Mouse (Mus musculus): ENCODE data around the gene Sohlh2.
"Not testable (repeated sequence)": the region's sequence is repeated elsewhere in the genome, so short reads cannot be mapped to it uniquely, and the experiment has no call there.

Sohlh2 gene

DNA sequence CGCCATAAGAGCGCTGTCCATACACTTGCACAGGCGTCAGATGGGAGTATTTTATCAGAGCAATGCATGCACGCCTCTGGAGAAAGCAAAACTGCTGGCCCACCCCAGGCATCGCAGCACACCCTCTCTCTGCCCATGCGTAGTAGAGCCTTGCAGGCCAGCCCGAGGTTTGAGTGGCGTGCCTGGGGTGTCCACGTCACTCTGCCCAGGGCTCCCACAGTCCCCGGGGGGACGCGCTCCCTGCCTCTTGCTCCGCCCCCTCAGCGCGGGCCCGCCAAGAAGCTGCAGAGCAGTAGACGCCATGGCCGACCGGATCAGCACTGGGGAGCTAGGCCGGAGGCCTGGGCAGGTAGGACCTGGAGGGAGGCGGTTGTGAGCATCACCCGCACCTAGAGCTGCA, at the start of gene Sohlh2:
TSS of gene Sohlh2 (plus strand) at position 263 of the 400 bp plus-strand sequence.
- no peak for DNase-seq (ENCODE audit: low spot score in 2 of 2)

- DNase-seq (ENCODE audit: low spot score in 2 of 2), result no peak
Measured at GRCm38 (mm10) chr3:55137039-55137438, 44.8 kb upstream of the Sohlh2 start, which contains the start of gene Ccdc169. Ccdc169 (plus strand) TSS chr3:55137339.

- DNase-seq (ENCODE audit: low spot score in 2 of 2), result no peak
Measured at GRCm38 (mm10) chr3:55139837-55140236, 42.0 kb upstream of the Sohlh2 start.

GRCm38 (mm10) chr3:55141401-55141800, 40.4 kb upstream of the Sohlh2 start:
- DNase-seq (ENCODE audit: low spot score in 2 of 2), result no peak

DNA sequence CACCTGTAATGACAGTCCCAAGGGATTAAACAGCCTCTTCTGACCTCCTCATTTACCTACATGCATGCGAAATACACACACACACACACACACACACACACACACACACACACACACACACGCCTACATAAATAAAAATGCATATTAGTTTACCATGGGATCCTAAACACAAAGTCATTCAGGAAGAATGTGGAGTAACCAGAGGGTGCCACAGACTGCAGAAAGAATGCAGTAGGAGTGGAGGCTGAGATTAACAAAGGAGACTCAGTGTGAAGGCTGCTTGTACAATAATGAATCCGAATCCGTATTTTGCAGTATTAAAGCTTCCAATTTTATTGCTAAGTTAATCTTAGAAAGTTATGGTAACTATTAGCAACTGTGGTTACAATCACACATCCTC, 36.9 kb upstream of the Sohlh2 start:
- DNase-seq (ENCODE audit: low spot score in 2 of 2), result no peak

DNA sequence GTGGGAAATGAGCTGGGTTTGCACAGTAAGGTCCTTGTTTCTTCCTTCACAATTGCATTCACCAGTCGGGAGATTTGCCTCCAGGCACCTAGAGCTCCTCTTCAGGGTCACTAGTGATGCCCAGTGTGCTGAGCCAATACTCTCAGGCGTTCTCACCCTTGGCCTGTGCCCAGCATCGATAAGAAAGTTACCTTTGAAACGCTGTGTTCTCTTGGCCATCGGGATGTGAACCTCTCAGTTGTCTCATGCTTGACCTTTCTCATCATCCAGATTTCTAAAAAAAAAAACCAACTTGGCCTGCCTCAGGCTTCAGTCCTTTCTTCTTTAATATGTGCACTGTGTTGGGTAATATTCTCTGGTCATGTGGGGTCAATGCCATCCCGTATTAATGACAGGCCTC, 35.4 kb upstream of the Sohlh2 start:
- no peak for DNase-seq (ENCODE audit: low spot score in 2 of 2)

- DNase-seq (ENCODE audit: low spot score in 2 of 2), result no peak
Measured at GRCm38 (mm10) chr3:55147156-55147555, 34.7 kb upstream of the Sohlh2 start.

DNA sequence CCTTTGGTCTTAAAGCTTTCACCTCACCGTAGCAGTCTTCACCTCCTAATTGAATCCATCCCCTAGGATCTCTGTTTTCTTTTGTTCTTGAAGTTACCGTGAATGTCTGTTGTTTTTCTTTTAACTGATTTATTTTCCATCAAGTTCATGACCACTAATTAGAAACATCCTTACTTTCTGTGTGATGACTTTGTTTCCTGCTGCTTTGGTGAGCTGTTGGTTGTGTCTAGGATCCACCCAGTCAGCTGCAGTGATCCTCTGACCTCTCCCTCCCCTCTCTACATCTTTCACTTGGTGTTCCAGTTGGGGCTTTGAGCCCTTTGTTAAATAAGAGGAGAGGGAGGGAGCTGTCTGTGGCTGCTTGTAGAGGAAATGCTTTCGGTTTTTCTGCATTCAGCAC, 33.7 kb upstream of the Sohlh2 start:
- DNase-seq (ENCODE audit: low spot score in 2 of 2), result no peak

DNA sequence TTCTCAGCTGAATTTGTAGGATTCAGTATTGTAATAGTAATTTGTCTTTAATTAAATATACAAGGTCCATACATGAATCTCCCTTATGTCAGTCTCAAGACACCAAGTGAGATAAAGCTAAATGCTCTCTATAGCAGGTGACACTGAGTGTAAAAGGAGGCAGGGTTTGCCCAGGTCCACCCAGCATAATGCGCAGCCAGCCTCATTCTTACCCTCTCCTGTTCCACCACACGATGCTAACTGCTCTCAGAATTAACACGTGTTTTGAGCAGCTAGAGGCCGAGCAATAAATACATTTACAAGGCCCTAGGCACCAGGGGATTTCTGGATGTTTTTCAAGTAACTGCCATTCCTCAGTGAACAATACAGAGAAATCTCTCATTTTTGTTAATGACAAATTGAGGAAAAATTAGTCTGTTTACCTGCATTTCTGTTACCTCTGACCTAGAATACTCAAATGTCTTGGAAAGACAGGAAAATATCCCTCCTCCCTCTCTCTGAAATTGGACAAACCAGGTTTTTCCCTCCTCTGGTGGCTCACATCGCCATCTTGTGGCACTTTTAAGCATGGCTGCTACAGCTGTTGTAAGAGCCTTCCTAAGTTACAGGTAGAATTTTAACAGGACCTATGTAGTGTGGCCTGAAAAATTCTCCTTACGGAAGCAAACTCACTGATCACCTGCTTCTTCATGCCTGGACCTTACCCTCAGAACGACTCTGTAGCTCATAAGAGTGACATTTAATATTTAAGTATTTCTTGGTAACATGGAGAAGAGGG, 30.0 kb upstream of the Sohlh2 start:
- DNase-seq (ENCODE audit: low spot score in 2 of 2), result no peak

GRCm38 (mm10) chr3:55152673-55153334, 29.0 kb upstream of the Sohlh2 start:
- DNase-seq (ENCODE audit: low spot score in 2 of 2), result no peak

DNA sequence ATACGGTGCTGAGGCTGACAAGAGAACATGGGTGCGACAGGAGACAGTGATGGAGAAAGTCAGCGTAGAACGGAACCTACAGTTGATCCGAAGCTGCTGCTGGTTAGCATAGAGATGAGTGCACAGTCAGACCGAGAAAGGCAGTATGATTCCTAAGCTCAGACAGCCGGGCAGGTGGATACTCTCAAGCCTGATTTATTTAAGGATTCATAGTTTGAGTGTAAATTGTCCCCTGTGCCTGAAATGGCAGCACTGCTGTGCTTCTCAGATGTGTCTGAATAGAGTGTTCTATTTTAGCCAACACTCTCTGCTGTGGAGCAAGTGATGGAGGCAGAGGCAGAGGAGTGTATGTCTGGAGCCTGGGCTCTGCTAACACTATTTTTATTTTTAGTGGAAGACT, 27.7 kb upstream of the Sohlh2 start:
- DNase-seq (ENCODE audit: low spot score in 2 of 2), result no peak

GRCm38 (mm10) chr3:55157413-55157812, 24.4 kb upstream of the Sohlh2 start:
- DNase-seq (ENCODE audit: low spot score in 2 of 2), result no peak

- no peak for DNase-seq (ENCODE audit: low spot score in 2 of 2)
Measured at GRCm38 (mm10) chr3:55161144-55161543, 20.7 kb upstream of the Sohlh2 start.

GRCm38 (mm10) chr3:55163510-55163909, 18.3 kb upstream of the Sohlh2 start:
- no peak for DNase-seq (ENCODE audit: low spot score in 2 of 2)

DNA sequence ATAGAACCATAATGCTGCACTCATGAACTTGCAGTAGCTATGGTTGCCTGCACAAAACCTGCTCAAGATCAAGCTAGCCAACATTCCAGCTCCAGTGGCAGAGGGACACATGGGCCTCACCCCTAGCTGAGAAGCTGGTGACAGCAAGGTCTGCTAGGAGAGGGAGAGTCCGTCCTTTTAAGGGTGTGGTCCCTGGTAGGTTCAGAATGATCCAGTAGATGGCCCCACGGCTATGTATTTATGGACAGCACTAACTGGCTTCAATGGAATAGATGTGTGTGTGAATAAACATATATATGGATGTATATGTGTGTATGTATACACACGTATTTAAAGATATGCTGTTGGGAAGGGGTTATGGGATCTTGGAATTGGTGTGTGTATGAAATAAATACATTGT, 9.3 kb upstream of the Sohlh2 start:
- DNase-seq (ENCODE audit: low spot score in 2 of 2), result no peak

DNA sequence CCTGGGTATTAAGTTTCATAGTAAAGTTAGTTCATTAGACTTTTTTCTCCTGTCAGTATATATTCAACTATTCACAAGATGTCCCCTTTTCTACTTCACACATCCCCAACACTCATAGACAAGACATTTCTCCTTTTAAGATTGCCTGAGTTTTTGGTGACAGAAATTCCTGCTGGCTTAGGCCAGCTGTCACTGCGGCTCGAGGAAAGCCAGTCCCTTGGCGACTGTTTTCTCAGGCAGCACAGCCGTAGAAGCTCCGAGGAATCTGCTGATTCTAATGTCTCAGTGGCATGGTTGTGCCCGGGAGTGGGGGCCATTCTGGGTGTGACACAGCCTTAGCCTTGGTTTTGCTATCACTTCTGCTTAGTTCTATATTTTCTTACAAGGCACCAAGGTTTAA, 4.6 kb upstream of the Sohlh2 start:
- DNase-seq (ENCODE audit: low spot score in 2 of 2), result no peak

- no peak for DNase-seq (ENCODE audit: low spot score in 2 of 2)
Measured at GRCm38 (mm10) chr3:55191668-55192067, 9.8 kb downstream of the Sohlh2 start.

GRCm38 (mm10) chr3:55193351-55193750, 11.5 kb downstream of the Sohlh2 start:
- DNase-seq (ENCODE audit: low spot score in 2 of 2), result no peak

GRCm38 (mm10) chr3:55194792-55195191, 13.0 kb downstream of the Sohlh2 start:
- no peak for DNase-seq (ENCODE audit: low spot score in 2 of 2)

- DNase-seq (ENCODE audit: low spot score in 2 of 2), result no peak
Measured at GRCm38 (mm10) chr3:55195581-55196327, 13.9 kb downstream of the Sohlh2 start.

- DNase-seq (ENCODE audit: low spot score in 2 of 2), result no peak
Measured at GRCm38 (mm10) chr3:55196328-55196710, 14.5 kb downstream of the Sohlh2 start.

DNA sequence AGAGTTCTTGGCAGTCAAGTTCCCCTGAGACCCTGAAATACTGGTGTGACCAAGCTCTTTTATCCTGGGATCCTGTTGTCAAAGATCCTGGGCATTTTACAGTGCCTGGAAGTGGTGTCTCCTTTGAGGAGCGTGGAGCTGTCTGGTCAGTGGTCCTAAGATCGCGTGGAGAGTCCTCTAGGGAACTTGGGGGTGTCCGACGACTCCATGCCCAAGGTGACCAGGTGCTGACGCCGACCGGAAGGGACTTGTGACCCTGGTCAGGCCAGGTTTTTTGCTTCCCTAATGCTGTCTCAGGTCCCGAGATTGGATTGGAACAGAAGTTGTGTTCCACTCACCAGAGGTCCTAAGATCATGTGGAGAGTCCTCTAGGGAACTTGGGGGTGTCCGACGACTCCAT, 21.8 kb downstream of the Sohlh2 start:
- DNase-seq (ENCODE audit: low spot score in 2 of 2), result not testable (repeated sequence)

DNA sequence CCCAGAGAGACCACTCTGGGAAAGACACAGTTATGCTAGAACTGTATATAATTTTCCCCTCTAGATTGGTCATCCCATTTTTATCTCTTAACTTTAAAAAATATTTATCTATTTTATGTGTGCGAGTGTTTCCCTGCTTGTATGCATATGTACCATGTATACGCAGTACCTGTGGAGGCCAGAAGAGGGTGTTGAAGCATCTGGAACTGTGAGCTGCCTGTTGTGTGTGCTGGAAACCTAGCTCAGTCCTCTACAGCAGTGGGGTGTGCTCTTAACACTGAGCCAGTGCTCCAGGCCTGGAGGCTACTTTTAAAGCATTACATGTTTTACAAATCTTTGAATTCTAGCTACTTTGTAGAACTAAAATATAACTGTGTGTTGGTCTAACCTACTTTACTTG, 24.6 kb downstream of the Sohlh2 start:
- DNase-seq (ENCODE audit: low spot score in 2 of 2), result no peak
